Mouse (Mus musculus) intestine, embryonic 16.5 days (tissue): Measurements from ENCODE around the gene Cldnd2. TPM values are rescaled to one million over a fixed set of nuclear protein-coding genes. Genes with fewer than 3 reads are reported as not detected.
"Not testable (repeated sequence)": the region's sequence is repeated elsewhere in the genome, so short reads cannot be mapped to it uniquely, and the experiment has no call there.

Experiments
- ATAC-seq: fragments of 200-750 bp; cut with Nextera tagmentation; 2 replicates; pipeline ENCODE4 v1.8.0; 2017; ENCODE audit warnings: moderate TSS enrichment, moderate library complexity
- H3K27ac ChIP-seq: fragments of 300-500 bp; sonication (generic); 2 replicates; pipeline ENCODE4 v1.5.1; 2014; ENCODE audit warnings: mild to moderate bottlenecking, low read length
- H3K27me3 ChIP-seq: fragments of 300-500 bp; sonication (generic); replicated peaks from 2 replicates; pipeline ENCODE4 v1.6.1; 2014; ENCODE audit warnings: low read length, control low read depth, mixed read lengths; ENCODE audit not compliant: control insufficient read depth, insufficient read depth
- H3K36me3 ChIP-seq: fragments of 300-500 bp; sonication (generic); 2 replicates; pipeline ENCODE4 v1.6.1; 2014; ENCODE audit warnings: low read length, control low read depth; ENCODE audit not compliant: control insufficient read depth, insufficient read depth
- H3K4me1 ChIP-seq: fragments of 300-500 bp; sonication (generic); 2 replicates; pipeline ENCODE4 v1.6.1; 2014; ENCODE audit warnings: low read length, control low read depth, mixed read lengths; ENCODE audit not compliant: control insufficient read depth, insufficient read depth
- H3K4me2 ChIP-seq: fragments of 300-500 bp; sonication (generic); 2 replicates; pipeline ENCODE4 v1.6.1; 2014; ENCODE audit warnings: low read depth, low read length, control low read depth
- H3K4me3 ChIP-seq: fragments of 300-500 bp; sonication (generic); 2 replicates; pipeline ENCODE4 v1.5.1; 2014; ENCODE audit warnings: mild to moderate bottlenecking, low read length
- H3K9ac ChIP-seq: fragments of 300-500 bp; sonication (generic); 2 replicates; pipeline ENCODE4 v1.6.1; 2014; ENCODE audit warnings: low read depth, low read length
- H3K9me3 ChIP-seq: fragments of 300-500 bp; sonication (generic); 2 replicates; pipeline ENCODE4 v1.6.1; 2016; ENCODE audit warnings: low read length, control low read depth; ENCODE audit not compliant: control insufficient read depth
- WGBS: fragments of 180-500 bp; shearing (Covaris S2); extraction: QIAGEN DNeasy Blood & Tissue Kit; methylation state at CpG from one replicate; pipeline ENCODE4 v1.1.7; 2014; 5-methylcytosine and 5-hydroxymethylcytosine counted together
- polyA plus RNA-seq: library from polyadenylated mRNA; unstranded; fragments of >200 nt; fragmentation: Nextera tagmentation; extraction: Ambion mirVana; gene quantifications from 2 replicates; pipeline ENCODE4 v1.2.1, GENCODE M21; 2015

Cldnd2 gene
- not detected in 2 replicates for polyA plus RNA-seq

- Histone ChIP-seq H3K9ac (no peak within 1 kb of the TSS), H3K4me3 (no peak within 1 kb of the TSS), H3K27ac (no peak within 1 kb of the TSS), H3K9me3 (no peaks in the 10 kb centered on the region), H3K4me1 (peaks cover 18% of the 10 kb centered on the region), H3K4me2 (no peak within 1 kb of the TSS), H3K27me3 (no peaks in the 10 kb centered on the region), H3K36me3 (no peaks in the 10 kb centered on the region)
- 82% methylated on average over 6 of the region's 6 CpGs for WGBS
- no peak for ATAC-seq
Observed at GRCm38 (mm10) chr7:43440482-43440881, at the start of gene Cldnd2. Gene Cldnd2, plus strand, starts transcription at chr7:43440782.

- no peak overlapping the region for H3K27ac ChIP-seq
- no peak overlapping the region for H3K4me2 ChIP-seq
- H3K9ac ChIP-seq = no peak overlapping the region
- ATAC-seq = no peak
- no peak overlapping the region for H3K4me3 ChIP-seq
- 77% methylated on average over 8 of the region's 8 CpGs for WGBS
- H3K9me3 ChIP-seq = no peaks in the 10 kb centered on the region
- no peaks in the 10 kb centered on the region for H3K27me3 ChIP-seq
- H3K36me3 ChIP-seq = no peaks in the 10 kb centered on the region
- H3K4me1 ChIP-seq = no peaks in the 10 kb centered on the region
Observed at GRCm38 (mm10) chr7:43392349-43393121, 48.0 kb upstream of the Cldnd2 start.

GRCm38 (mm10) chr7:43399501-43399900 is 41.1 kb upstream of the Cldnd2 start:
- Histone ChIP-seq H3K36me3 (no peaks in the 10 kb centered on the region), H3K9ac (no peak overlapping the region), H3K4me3 (no peak overlapping the region), H3K9me3 (no peaks in the 10 kb centered on the region), H3K4me2 (no peak overlapping the region), H3K27ac (no peak overlapping the region), H3K4me1 (no peaks in the 10 kb centered on the region), H3K27me3 (no peaks in the 10 kb centered on the region)
- 85% methylated on average over 2 of the region's 2 CpGs for WGBS
- no peak for ATAC-seq

- ATAC-seq = no peak
- no peaks in the 10 kb centered on the region for H3K36me3 ChIP-seq
- WGBS = 17% methylated on average over 2 of the region's 2 CpGs
- no peak overlapping the region for H3K4me2 ChIP-seq
- no peak overlapping the region for H3K27ac ChIP-seq
- no peaks in the 10 kb centered on the region for H3K27me3 ChIP-seq
- H3K4me1 ChIP-seq = no peaks in the 10 kb centered on the region
- H3K9me3 ChIP-seq = no peaks in the 10 kb centered on the region
- H3K4me3 ChIP-seq = no peak overlapping the region
- no peak overlapping the region for H3K9ac ChIP-seq
Observed at GRCm38 (mm10) chr7:43402718-43403117, 37.9 kb upstream of the Cldnd2 start.

- ATAC-seq = no peak
- Histone ChIP-seq H3K9ac (no peak overlapping the region), H3K4me3 (no peak overlapping the region), H3K36me3 (no peaks in the 10 kb centered on the region), H3K27me3 (no peaks in the 10 kb centered on the region), H3K4me2 (no peak overlapping the region), H3K27ac (no peak overlapping the region), H3K4me1 (no peaks in the 10 kb centered on the region), H3K9me3 (no peaks in the 10 kb centered on the region)
- WGBS = 71% methylated on average over 3 of the region's 3 CpGs
Observed at GRCm38 (mm10) chr7:43407573-43407972, 33.0 kb upstream of the Cldnd2 start.

- no peak within 1 kb of the TSS for H3K4me3 ChIP-seq
- no peaks in the 10 kb centered on the region for H3K27me3 ChIP-seq
- WGBS = 71% methylated on average over 4 of the region's 4 CpGs
- no peaks in the 10 kb centered on the region for H3K36me3 ChIP-seq
- H3K27ac ChIP-seq = no peak within 1 kb of the TSS
- H3K9ac ChIP-seq = no peak within 1 kb of the TSS
- ATAC-seq = no peak
- H3K4me2 ChIP-seq = no peak within 1 kb of the TSS
- H3K4me1 ChIP-seq = no peaks in the 10 kb centered on the region
- no peaks in the 10 kb centered on the region for H3K9me3 ChIP-seq
Observed at GRCm38 (mm10) chr7:43408131-43408553, 32.4 kb upstream of the Cldnd2 start, which contains the start of gene Siglecg. Gene Siglecg, plus strand, starts transcription at chr7:43408204.

GRCm38 (mm10) chr7:43409084-43409483 is 31.5 kb upstream of the Cldnd2 start:
- Histone ChIP-seq H3K27me3 (no peaks in the 10 kb centered on the region), H3K4me1 (no peaks in the 10 kb centered on the region), H3K4me3 (no peak overlapping the region), H3K9ac (no peak overlapping the region), H3K9me3 (no peaks in the 10 kb centered on the region), H3K36me3 (no peaks in the 10 kb centered on the region), H3K4me2 (no peak overlapping the region), H3K27ac (no peak overlapping the region)
- ATAC-seq = no peak
- 83% methylated on average over 3 of the region's 3 CpGs for WGBS

- not testable (repeated sequence) for H3K4me2 ChIP-seq, H3K27me3 ChIP-seq, H3K4me3 ChIP-seq, H3K9me3 ChIP-seq, H3K4me1 ChIP-seq, H3K9ac ChIP-seq, H3K27ac ChIP-seq, ATAC-seq, H3K36me3 ChIP-seq
- WGBS = 31% methylated on average over 4 of the region's 4 CpGs
Observed at GRCm38 (mm10) chr7:43411724-43412123, 28.9 kb upstream of the Cldnd2 start.

- H3K9ac ChIP-seq = no peak overlapping the region
- WGBS = 80% methylated on average over 10 of the region's 10 CpGs
- no peak overlapping the region for H3K27ac ChIP-seq
Observed at GRCm38 (mm10) chr7:43417298-43417697, 23.3 kb upstream of the Cldnd2 start.

More at GRCm38 (mm10) chr7:43417298-43417697, 23.3 kb upstream of the Cldnd2 start:
- no peak for ATAC-seq
- Histone ChIP-seq H3K36me3 (no peaks in the 10 kb centered on the region), H3K27me3 (no peaks in the 10 kb centered on the region), H3K9me3 (no peaks in the 10 kb centered on the region), H3K4me3 (no peak overlapping the region), H3K4me1 (no peaks in the 10 kb centered on the region), H3K4me2 (no peak overlapping the region)
